Mouse (Mus musculus) c-Kit-positive CD71-negative TER-119-negative erythroid progenitor cells, embryonic 14.5 days (primary cell): Measurements from ENCODE around the gene Gatb.
A peak's percentile ranks its signal among the peaks of the same experiment; 100 is the strongest.
"Not testable (repeated sequence)": the region's sequence is repeated elsewhere in the genome, so short reads cannot be mapped to it uniquely, and the experiment has no call there.

Experiments used
- DNase-seq: peaks from one replicate; pipeline ENCODE4 v3.0.0-alpha.2; 2013; ENCODE audit warnings: low read depth

Gatb gene

DNA sequence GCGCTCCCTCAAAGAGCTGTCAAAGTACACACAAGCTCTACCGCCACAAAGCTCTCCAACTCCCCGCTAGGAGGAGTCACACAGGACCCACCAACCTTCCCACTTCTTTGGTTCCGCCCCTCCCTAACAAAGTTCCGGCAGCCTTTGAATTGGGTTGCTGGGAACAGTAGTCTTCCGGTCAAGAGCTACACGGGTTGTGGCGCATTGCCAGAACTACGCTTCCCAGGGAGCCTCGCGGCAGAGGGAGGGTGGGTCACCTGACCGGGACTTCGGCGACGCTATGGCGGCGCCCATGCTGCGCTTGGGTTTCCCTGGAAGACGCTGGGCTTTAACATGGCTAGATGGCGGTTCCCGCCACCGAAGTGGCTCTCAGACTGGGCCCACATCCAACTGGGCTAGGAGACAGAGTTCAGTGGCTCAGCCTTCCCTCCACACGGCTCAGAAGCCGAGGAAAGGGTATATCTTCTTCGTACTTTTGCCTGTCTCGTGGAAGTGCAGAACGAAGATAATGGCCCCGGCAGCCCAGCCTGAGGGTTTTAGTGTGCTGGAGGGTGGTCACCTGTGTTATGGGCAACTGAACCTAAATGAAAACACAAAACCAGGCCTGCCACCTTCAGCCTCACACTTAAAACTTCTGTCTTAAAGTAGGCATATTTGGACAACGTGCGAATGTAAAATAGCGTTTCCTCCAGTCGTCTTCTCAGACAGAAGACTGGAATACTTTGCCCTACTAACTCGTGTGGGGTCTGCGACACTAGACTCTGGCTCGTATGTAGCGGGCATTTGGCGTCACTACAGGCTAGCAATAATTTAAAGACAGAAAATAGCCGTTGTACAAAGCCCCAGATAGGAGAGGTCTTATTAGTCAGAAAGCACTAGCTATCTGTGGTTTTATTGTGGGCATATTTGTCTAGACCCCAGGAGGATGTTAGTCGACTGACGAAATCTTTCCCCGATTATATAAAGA lies at the start of gene Gatb:
TSS of gene Gatb (plus strand) at position 256 of the 967 bp plus-strand sequence.
- peak; percentile 96 for DNase-seq

- DNase-seq = no peak
Measured at GRCm38 (mm10) chr3:85530601-85531161, 43.2 kb upstream of the Gatb start.

- DNase-seq = no peak
Measured at GRCm38 (mm10) chr3:85532376-85532775, 41.5 kb upstream of the Gatb start.

DNA sequence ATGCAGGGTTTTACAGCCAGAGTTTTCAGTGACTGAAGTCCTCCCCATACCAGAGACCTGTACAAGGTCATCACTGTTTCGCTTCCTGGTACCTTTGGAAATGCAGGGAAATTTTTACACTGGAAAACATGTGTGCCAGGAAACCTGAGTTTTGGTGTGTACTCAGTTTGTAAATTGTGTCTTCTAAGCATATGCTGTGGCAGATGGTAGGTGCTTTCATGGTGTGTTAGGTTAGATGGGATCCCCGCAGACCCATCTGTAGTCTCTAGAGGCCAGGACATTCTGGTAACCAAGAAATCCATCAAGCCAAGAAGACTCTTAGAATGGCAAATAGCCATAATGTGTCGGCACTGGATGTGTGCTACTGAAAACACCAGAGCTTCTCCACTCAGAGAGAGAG lies 38.9 kb upstream of the Gatb start:
- DNase-seq = no peak

DNA sequence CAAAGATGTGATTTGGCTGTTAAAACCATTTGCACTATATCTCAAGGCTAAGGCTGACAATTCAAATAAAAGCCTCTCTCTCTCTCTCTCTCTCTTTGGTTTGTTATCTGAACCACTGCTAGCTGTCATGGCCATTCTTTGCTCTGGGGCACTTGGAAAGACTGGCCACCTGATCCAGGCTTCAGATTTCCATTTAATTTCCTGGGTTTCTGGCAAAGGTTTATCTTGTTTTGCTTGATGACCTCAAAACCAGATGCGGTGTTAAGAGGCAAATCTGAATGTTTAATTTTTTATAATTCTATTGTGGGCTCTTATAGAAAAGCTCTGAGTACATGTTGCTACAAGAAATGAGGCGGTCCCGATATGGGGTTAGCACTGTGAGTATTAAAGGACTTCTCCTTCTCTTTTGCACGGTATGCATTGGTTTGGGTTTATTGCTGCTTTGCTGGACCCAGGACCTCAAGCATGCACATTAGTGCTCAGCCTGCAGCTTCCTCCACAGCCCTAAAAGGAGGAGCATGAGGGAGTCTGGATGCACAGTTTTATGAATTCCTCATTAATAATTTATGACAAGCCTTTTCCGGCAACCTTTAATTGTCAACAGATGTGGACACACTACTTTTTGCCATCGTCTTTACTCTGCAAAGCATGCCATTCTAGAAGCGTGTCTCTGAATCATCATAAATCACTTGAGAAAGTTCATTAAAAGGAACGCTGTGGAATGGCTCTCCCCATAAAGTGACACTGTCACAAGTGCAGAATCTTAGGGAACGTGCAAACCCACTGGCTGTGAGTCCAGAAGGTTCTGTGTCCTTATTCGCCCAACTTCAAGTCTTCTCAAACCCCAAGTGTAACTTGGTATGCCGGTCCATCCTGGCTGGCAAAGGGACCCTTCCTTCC lies 38.0 kb upstream of the Gatb start:
- no peak for DNase-seq

DNA sequence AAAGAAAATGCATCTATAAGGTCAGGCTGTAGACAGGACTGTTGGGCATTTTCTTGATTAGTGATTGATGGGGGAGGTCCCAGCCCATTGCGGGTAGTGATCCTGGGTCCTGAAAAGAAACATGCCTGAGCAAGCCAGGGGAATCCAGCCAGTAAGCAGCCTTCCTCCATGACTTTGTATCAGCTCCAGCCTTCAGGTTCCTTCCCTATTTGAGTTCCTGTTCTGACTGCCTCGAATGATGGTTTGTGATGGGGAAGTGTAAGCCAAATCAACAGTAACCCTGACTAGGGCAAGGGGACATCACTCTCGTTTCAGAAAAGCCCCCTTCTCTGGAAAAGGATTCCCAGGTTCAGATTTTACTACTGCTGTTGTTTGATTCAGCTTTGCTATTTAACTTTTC lies 31.2 kb upstream of the Gatb start:
- peak; percentile 7 for DNase-seq

DNA sequence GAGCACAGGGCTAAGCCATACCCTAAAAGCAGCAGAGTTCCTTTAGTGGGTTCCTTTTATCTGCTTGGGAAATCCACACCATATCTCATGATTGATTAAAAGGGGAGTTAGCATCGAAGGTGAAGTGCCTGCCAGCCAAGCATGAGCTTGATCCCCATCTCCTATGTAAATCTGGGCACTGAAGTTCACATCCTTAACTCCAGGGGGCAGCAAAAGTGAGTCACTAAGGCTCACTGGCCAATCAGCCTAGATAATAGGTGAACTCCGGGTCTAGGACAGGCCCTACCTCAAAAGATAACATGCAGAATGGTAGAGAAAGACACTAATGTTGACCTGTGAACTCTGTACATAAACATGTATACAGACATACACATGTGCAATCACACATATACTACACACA lies 30.3 kb upstream of the Gatb start:
- peak; percentile 5 for DNase-seq

- no peak for DNase-seq
Measured at GRCm38 (mm10) chr3:85550312-85550711, 23.6 kb upstream of the Gatb start.

GRCm38 (mm10) chr3:85551352-85551751 lies 22.6 kb upstream of the Gatb start:
- no peak for DNase-seq

GRCm38 (mm10) chr3:85553731-85554277 lies 20.1 kb upstream of the Gatb start:
- no peak for DNase-seq

GRCm38 (mm10) chr3:85564603-85565002 lies 9.3 kb upstream of the Gatb start:
- no peak for DNase-seq

DNA sequence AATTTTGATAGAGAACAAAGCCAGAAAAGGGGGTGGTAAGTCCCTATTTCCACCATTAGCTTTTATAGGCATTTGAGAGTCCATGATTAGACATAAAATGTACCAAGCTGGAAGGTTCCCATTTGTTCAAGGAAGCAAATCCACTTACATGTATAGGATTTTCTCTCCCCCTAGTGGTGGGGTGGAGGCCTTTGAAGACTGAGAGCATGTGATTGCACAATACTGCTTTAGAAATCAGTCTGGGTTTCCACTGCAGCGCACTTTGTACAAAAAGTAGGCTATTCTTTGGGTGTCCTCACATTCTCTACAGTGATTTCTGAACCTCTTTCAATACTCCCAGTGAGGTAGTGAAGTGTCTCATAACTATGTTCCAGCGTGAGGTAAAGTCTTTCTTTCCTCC lies 2.6 kb upstream of the Gatb start:
- DNase-seq = peak; percentile 69

- not testable (repeated sequence) for DNase-seq
Measured at GRCm38 (mm10) chr3:85572502-85572901, 1.4 kb upstream of the Gatb start.

DNA sequence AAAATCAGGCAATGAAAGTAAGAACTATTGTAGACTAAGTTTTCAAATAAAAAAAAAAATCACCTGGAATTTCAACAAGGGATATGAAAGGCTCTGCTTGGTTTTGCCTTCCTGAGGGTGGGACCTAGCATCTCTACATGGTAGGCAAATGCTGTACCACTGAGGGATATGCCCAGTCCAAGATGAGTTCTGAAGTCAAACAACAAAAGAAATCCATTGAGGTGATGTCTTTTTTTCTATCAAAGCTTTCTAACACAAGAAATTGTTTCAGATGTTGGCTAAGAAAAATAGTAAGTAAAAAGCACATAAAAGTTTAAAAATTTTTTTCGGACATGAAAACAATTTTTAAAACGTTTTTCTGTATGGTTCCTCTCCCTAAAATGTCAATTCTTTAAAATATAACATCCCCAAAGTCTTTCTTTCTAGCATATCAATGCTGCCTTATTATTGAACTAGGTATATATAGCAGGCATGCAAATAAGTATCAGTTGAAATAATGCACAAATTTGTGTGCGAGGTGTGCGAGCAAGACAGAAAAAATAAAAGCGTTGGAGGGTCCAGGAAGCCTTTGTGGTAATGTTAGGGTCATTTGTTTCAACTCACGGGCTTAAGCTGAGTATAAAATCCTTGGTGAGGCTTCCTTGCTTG lies 579 bp upstream of the Gatb start:
- no peak for DNase-seq

- DNase-seq = no peak
Measured at GRCm38 (mm10) chr3:85582726-85583125, 8.8 kb downstream of the Gatb start.

- no peak for DNase-seq
Measured at GRCm38 (mm10) chr3:85583194-85583593, 9.3 kb downstream of the Gatb start.

- DNase-seq = no peak
Measured at GRCm38 (mm10) chr3:85584966-85585365, 11.0 kb downstream of the Gatb start.

- no peak for DNase-seq
Measured at GRCm38 (mm10) chr3:85588701-85589100, 14.8 kb downstream of the Gatb start.

DNA sequence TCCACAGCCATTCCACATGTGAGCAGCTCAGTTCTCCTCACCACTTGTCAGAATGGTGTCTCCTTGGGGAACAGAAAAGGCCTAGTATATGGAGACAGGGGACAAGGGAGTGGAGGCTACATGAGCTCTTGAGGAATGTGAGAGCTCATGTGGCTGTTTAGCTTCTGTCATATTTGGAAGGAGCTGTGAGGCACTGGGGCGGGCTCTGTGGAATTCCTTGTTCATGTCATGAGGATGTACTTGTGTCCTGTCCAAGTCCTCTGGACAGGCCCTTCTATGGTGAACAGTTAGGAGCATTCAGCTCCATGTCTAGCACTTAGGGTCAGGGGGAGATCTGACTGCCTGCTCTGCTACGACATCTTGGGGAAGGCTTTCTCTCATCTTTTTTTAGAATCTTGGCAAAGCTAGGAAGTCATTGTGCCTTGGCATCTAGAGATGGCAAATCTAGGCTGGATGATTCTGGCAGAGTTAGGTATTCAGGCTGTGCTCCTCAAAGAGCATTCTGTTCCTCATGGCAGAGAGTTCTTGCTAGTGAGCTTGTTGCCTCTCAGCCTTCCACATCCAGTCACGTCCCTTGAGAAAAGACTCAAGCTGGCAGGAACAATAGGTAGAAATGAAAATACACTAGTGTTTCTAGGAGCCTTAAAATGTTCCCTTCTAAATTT lies 16.3 kb downstream of the Gatb start:
- no peak for DNase-seq

DNA sequence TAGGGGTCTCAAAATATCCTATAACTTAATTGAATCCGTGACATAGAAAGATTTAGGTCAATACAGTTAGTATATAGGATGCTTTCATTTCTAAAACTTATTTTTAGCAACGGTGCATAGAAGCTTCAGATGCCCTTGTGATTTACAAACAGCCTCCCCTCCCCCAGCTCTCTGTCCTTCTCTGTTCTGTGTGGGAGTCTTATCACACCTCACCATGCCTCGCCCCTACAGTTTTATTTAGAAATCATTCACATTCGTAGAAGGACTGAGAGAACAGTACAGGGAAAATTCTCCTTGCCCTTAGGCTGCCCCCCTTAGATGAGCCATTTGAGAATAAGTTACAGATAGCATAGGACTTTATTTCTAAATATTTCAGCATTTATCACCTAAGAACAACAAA lies 18.1 kb downstream of the Gatb start:
- DNase-seq = peak; percentile 53

DNA sequence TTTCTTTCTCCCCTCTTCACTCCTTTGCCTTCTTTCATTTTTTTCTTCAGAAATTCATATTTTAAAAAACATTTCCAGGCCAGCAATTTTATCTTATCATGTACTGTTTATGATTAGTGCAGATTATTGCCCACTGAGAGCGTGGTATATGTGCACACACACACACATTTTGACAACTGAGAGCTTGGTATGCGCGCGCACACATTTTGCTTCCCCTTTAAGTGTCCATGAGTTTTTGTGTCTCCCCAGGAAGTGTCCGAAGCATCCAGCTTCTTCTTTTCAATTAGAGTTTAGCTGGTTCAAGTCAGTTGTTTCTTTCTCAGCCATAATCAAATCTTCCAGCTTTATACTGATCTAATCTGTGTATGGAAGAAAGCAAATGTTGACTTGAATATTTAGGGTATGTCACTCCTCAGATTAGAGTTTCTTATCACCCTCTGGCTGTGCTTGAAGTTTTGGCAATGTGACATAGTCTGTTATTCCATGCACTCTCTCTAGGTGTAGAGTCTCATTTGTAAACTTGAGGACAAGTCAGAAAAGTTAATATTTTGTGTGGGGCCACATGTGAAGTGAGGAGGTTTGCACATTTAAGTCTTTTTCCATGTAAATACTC lies 18.8 kb downstream of the Gatb start:
- no peak for DNase-seq
